Mouse (Mus musculus): ENCODE data around the gene Gzmk. TPM values are rescaled to one million over a fixed set of nuclear protein-coding genes. Genes with fewer than 3 reads are reported as not detected.

The Gzmk gene
- not detected for polyA plus RNA-seq (2014; fragmentation: Illumina TruSeq; extraction: RNeasy Lipid Tissue Mini Kit (QIAGEN cat#74804); ENCODE audit: low replicate concordance)

GRCm38 (mm10) chr13:113225811-113226210 lies at the start of gene Gzmk:
Gene Gzmk (minus strand): TSS chr13:113225908.

GRCm38 (mm10) chr13:113209624-113210023 lies 16.1 kb downstream of the Gzmk start, which contains the start of gene Esm1:
Gene Esm1 (plus strand): TSS chr13:113209659.

Other genes with a start within 250 kb of the Gzmk start
- gene Ccno, start 238.1 kb downstream of the Gzmk start, polyA plus RNA-seq (2014; fragmentation: Illumina TruSeq; extraction: RNeasy Lipid Tissue Mini Kit (QIAGEN cat#74804); ENCODE audit: low replicate concordance): not detected
- not detected for gene Mcidas, start 232.1 kb downstream of the Gzmk start, polyA plus RNA-seq (2014; fragmentation: Illumina TruSeq; extraction: RNeasy Lipid Tissue Mini Kit (QIAGEN cat#74804); ENCODE audit: low replicate concordance)
- gene Cdc20b, start 190.8 kb downstream of the Gzmk start, polyA plus RNA-seq (2014; fragmentation: Illumina TruSeq; extraction: RNeasy Lipid Tissue Mini Kit (QIAGEN cat#74804); ENCODE audit: low replicate concordance): not detected
- 32.6 TPM for gene Gpx8, start 179.5 kb downstream of the Gzmk start, polyA plus RNA-seq (2014; fragmentation: Illumina TruSeq; extraction: RNeasy Lipid Tissue Mini Kit (QIAGEN cat#74804); ENCODE audit: low replicate concordance)
- 480 TPM for gene Gzma, start 124.9 kb downstream of the Gzmk start, polyA plus RNA-seq (2014; fragmentation: Illumina TruSeq; extraction: RNeasy Lipid Tissue Mini Kit (QIAGEN cat#74804); ENCODE audit: low replicate concordance)
- 8.4 TPM for gene Esm1, start 16.2 kb downstream of the Gzmk start, polyA plus RNA-seq (2014; fragmentation: Illumina TruSeq; extraction: RNeasy Lipid Tissue Mini Kit (QIAGEN cat#74804); ENCODE audit: low replicate concordance)
- not detected for gene BC067074, start 67.3 kb upstream of the Gzmk start, polyA plus RNA-seq (2014; fragmentation: Illumina TruSeq; extraction: RNeasy Lipid Tissue Mini Kit (QIAGEN cat#74804); ENCODE audit: low replicate concordance)